29 mouse cellular contexts compared by ENCODE assay signal in genomic region chr5:36505235-36505634, GRCm38 (mm10). TPM values are rescaled to one million over a fixed set of nuclear protein-coding genes. Genes with fewer than 3 reads are reported as not detected.
"Had no signal": no experiment of that assay in that cellular context is flagged by ENCODE, and none has a peak within 500 bp of the region (broad histone marks: within the 10 kb centered on the region; RNA-seq: fewer than 3 reads in every experiment).

No protein-coding gene starts in this region.

- ATAC-seq: hindbrain, embryonic 16.5 days; inflammation-experienced regulatory T-cells, adult 6 months; liver, embryonic 12.5 days had no signal

- DNase-seq: gastrocnemius, adult 2 months; gastrocnemius, postnatal 10 days; gastrocnemius, postnatal 25 days; heart, adult 18-20 months; heart, postnatal 10 days; heart, postnatal 4 days; kidney, adult 11 months; kidney, adult 2 months; kidney, adult 9 months; kidney, postnatal 14 days; kidney, postnatal 36 days; layer of hippocampus, adult 9-11 months; layer of hippocampus, postnatal 36 days; left cerebral cortex, postnatal 4 days had no signal

- H3K27ac ChIP-seq: gastrocnemius, adult 2 months; heart, embryonic 10.5 days; hindbrain, embryonic 10.5 days; hindbrain, embryonic 12.5 days; hindbrain, embryonic 14.5 days; kidney, embryonic 15.5 days; kidney, postnatal 0 days; limb, embryonic 13.5 days; limb, embryonic 15.5 days; liver, embryonic 12.5 days; liver, embryonic 14.5 days had no signal

- H3K4me3 ChIP-seq: gastrocnemius, adult 2 months; heart, embryonic 10.5 days; heart, embryonic 12.5 days; hindbrain, embryonic 10.5 days; hindbrain, embryonic 12.5 days; kidney, embryonic 15.5 days; limb, embryonic 13.5 days; limb, embryonic 15.5 days; liver, embryonic 12.5 days had no signal

- H3K4me1 ChIP-seq: heart, embryonic 10.5 days; heart, embryonic 12.5 days; hindbrain, embryonic 10.5 days; hindbrain, embryonic 12.5 days; kidney, embryonic 15.5 days; limb, embryonic 13.5 days; limb, embryonic 15.5 days; liver, embryonic 12.5 days had no signal

- H3K9me3 ChIP-seq: heart, embryonic 10.5 days; heart, embryonic 12.5 days; hindbrain, embryonic 10.5 days; hindbrain, embryonic 12.5 days; kidney, embryonic 15.5 days; limb, embryonic 13.5 days; limb, embryonic 15.5 days; liver, embryonic 12.5 days had no signal

- H3K9ac ChIP-seq: heart, embryonic 12.5 days; hindbrain, embryonic 12.5 days; hindbrain, embryonic 14.5 days; kidney, embryonic 15.5 days; limb, embryonic 13.5 days; limb, embryonic 15.5 days; liver, embryonic 12.5 days; liver, embryonic 14.5 days had no signal

- H3K27me3 ChIP-seq: heart, embryonic 12.5 days; hindbrain, embryonic 12.5 days; kidney, embryonic 15.5 days; limb, embryonic 13.5 days; limb, embryonic 15.5 days; liver, embryonic 12.5 days had no signal

- H3K4me2 ChIP-seq: heart, embryonic 12.5 days; hindbrain, embryonic 12.5 days; hindbrain, embryonic 14.5 days; kidney, embryonic 15.5 days; limb, embryonic 13.5 days; limb, embryonic 15.5 days; liver, embryonic 12.5 days had no signal

RNA-seq across cellular contexts. Expression of gene Ccdc96, which starts 20.8 kb away (rescaled TPM):
- total RNA-seq: granulocyte monocyte progenitor cell, adult 5-6 weeks; liver, adult 2 months had no signal
- polyA plus RNA-seq: liver, adult 2 months had no signal
